Comparison of ENCODE assay signal across 10 mouse cellular contexts in genomic region chr4:137313511-137313910, GRCm38 (mm10). TPM values are rescaled to one million over a fixed set of nuclear protein-coding genes. Genes with fewer than 3 reads are reported as not detected.
A peak's percentile ranks its signal among the peaks of the same experiment; 100 is the strongest.
DNase-seq lines count a peak whose midpoint lies in the region; ATAC-seq and TF ChIP-seq lines count a peak whose summit lies in the region.
"Had no signal": no experiment of that assay in that cellular context is flagged by ENCODE, and none has a peak within 500 bp of the region (broad histone marks: within the 10 kb centered on the region; RNA-seq: fewer than 3 reads in every experiment).

No protein-coding gene starts in this region.

- H3K4me3 ChIP-seq in liver, embryonic 14.5 days (ENCODE audit: insufficient read depth in 1 of 2, low read depth in 2 of 2, low read length in 2 of 2) = no peak overlapping the region
- no peak overlapping the region for H3K4me3 ChIP-seq in liver, embryonic 12.5 days

- H3K4me2 ChIP-seq in liver, embryonic 14.5 days (ENCODE audit: low read depth) = no peak overlapping the region
- no peak overlapping the region for H3K4me2 ChIP-seq in liver, embryonic 12.5 days

- H3K27me3 ChIP-seq in liver, embryonic 14.5 days (ENCODE audit: control insufficient read depth, insufficient read depth, low read length) = no peaks in the 10 kb centered on the region
- H3K27me3 ChIP-seq in liver, embryonic 12.5 days (replicated peaks) = no peaks in the 10 kb centered on the region

- TF ChIP-seq CTCF in liver, embryonic 14.5 days (IDR thresholded peaks at IDR 0.05; ENCODE audit: low read depth) = peak; percentile 6; the same call in 1 of the 2 replicates

- DNase-seq in embryo, embryonic 11 days = peak; percentile 35
- DNase-seq in embryo, embryonic 10 days (ENCODE audit: low spot score) = no peak
- no peak for DNase-seq in liver, embryonic 14.5 days (ENCODE audit: low read depth in 3 of 3, low spot score in 3 of 3)
- peak; percentile 65 for DNase-seq in MN1 (ENCODE audit: low spot score)
- DNase-seq in spleen, postnatal 4 days (ENCODE audit: low spot score in 2 of 2) = no peak
- no peak for DNase-seq in heart, adult 18-20 months

- H3K4me1 ChIP-seq in liver, embryonic 14.5 days (replicated peaks; ENCODE audit: control insufficient read depth in 2 of 2, insufficient read depth in 2 of 2, low read length in 1 of 2) = no peaks in the 10 kb centered on the region
- H3K4me1 ChIP-seq in liver, embryonic 12.5 days = peaks cover 12% of the 10 kb centered on the region; the same call in 1 of the 2 replicates

- ATAC-seq in liver, embryonic 14.5 days (ENCODE audit: insufficient read depth) = no peak
- no peak for ATAC-seq in liver, embryonic 12.5 days
- ATAC-seq in megakaryocyte progenitor cell, adult 5-6 weeks (replicated peaks; ENCODE audit: poor library complexity) = peak; percentile 48

- TF ChIP-seq EP300 in liver, embryonic 14.5 days (IDR thresholded peaks at IDR 0.05; ENCODE audit: low read depth) = no peak

- no peak overlapping the region for H3K9ac ChIP-seq in liver, embryonic 14.5 days (replicated peaks)
- no peak overlapping the region for H3K9ac ChIP-seq in liver, embryonic 12.5 days

- WGBS in liver, embryonic 14.5 days (ENCODE audit: insufficient replicate concordance) = 26% methylated on average over 2 of the region's 2 CpGs
- WGBS in liver, embryonic 12.5 days (ENCODE audit: insufficient replicate concordance) = 33% methylated on average over 2 of the region's 2 CpGs

- no peak overlapping the region for H3K27ac ChIP-seq in liver, embryonic 14.5 days
- H3K27ac ChIP-seq in liver, embryonic 12.5 days = no peak overlapping the region

- H3K36me3 ChIP-seq in liver, embryonic 14.5 days (replicated peaks; ENCODE audit: control insufficient read depth, insufficient read depth, low read depth) = peaks cover 3% of the 10 kb centered on the region
- H3K36me3 ChIP-seq in liver, embryonic 12.5 days = peaks cover 50% of the 10 kb centered on the region

- H3K9me3 ChIP-seq in liver, embryonic 14.5 days (ENCODE audit: control insufficient read depth, low read length) = no peaks in the 10 kb centered on the region
- H3K9me3 ChIP-seq in liver, embryonic 12.5 days (replicated peaks) = no peaks in the 10 kb centered on the region

RNA-seq across cellular contexts. Expression of gene Wnt4, which starts 36.2 kb away (rescaled TPM):
- 0.16 and 0.25 TPM in 2 replicates for polyA plus RNA-seq in liver, embryonic 14.5 days (2012; rRNA removed)
- 0.09 and 0.14 TPM in 2 replicates for polyA plus RNA-seq in liver, embryonic 14.5 days (2014; fragmentation: Nextera tagmentation; extraction: Ambion mirVana)
- polyA plus RNA-seq in liver, embryonic 12.5 days (2016; fragmentation: Nextera tagmentation; extraction: Ambion mirVana) = 0.58 and 1.0 TPM in 2 replicates
- total RNA-seq in megakaryocyte progenitor cell, adult 5-6 weeks (2015) = not detected in 2 replicates
- total RNA-seq in megakaryocyte progenitor cell, adult 5-6 weeks (2017) = not detected in 2 replicates
- under 1 TPM; 0.28 to 0.32 TPM for total RNA-seq in heart, adult 18-20 months (2021)
- total RNA-seq: granulocyte monocyte progenitor cell, adult 5-6 weeks; megakaryocyte-erythroid progenitor cell, adult 5-6 weeks had no signal

RNA-seq across cellular contexts. Expression of gene Cdc42, which starts 44.0 kb away (rescaled TPM):
- polyA plus RNA-seq in liver, embryonic 14.5 days (2012; rRNA removed) = 67.7 and 91.6 TPM in 2 replicates
- polyA plus RNA-seq in liver, embryonic 14.5 days (2014; fragmentation: Nextera tagmentation; extraction: Ambion mirVana) = 259 and 262 TPM in 2 replicates
- 316 and 324 TPM in 2 replicates for polyA plus RNA-seq in liver, embryonic 12.5 days (2016; fragmentation: Nextera tagmentation; extraction: Ambion mirVana)
- 610 and 655 TPM in 2 replicates for total RNA-seq in megakaryocyte progenitor cell, adult 5-6 weeks (2015)
- total RNA-seq in megakaryocyte progenitor cell, adult 5-6 weeks (2017) = 471 and 517 TPM in 2 replicates
- 100 to 1,000 TPM; 143 to 147 TPM for total RNA-seq in heart, adult 18-20 months (2021)

Comparison
In these comparisons a context has a peak if more than half of its experiments do, and no peak if none do; other contexts are left out.
1. DNase-seq: peak in embryo, embryonic 11 days (single experiment) and MN1 (single experiment); none in embryo, embryonic 10 days (single experiment), liver, embryonic 14.5 days (0 of 3), spleen, postnatal 4 days (0 of 2) and heart, adult 18-20 months (0 of 2).